Mouse (Mus musculus) erythroblast, embryonic 14.5 days (primary cell): ENCODE results near the gene Gm21976.

ENCODE experiments used
- GATA1 ChIP-seq: IDR thresholded peaks from 2 replicates; pipeline ENCODE4 v1.6.1; 2012; ENCODE audit warnings: low read length, inconsistent platforms, mixed read lengths
- TAL1 ChIP-seq: IDR thresholded peaks from 3 replicates; pipeline ENCODE4 v1.6.1; 2012; ENCODE audit warnings: low read length, inconsistent platforms, mixed read lengths

DNA sequence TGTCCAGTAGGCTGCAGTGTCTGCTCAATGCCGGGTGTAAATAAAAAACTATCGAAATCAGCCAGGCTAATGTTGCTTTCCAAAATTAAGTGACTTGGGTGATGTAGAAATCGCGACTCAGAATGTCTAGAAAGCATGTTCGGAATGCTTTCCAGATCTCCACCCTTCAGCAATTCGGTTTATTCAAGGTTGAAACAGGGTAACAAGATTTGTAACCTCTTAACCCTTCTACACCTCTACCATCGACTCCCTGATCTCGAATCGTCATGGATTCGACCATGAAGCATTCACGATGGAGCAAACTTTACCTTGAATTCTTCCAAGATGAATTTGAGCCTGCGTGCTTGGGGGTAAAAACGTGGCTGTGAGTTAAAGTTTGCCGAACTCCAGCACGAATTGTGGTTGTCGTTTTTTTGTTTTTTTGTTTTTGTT is 37.6 kb downstream of the Gm21976 start:
- no peak for TF ChIP-seq GATA1
- no peak for TF ChIP-seq TAL1
